Mouse (Mus musculus): ENCODE data around the gene Syt16. TPM values are rescaled to one million over a fixed set of nuclear protein-coding genes. Genes with fewer than 3 reads are reported as not detected.

Gene Syt16
- polyA plus RNA-seq, 1 experiment from 2014 or later, result not detected

DNA sequence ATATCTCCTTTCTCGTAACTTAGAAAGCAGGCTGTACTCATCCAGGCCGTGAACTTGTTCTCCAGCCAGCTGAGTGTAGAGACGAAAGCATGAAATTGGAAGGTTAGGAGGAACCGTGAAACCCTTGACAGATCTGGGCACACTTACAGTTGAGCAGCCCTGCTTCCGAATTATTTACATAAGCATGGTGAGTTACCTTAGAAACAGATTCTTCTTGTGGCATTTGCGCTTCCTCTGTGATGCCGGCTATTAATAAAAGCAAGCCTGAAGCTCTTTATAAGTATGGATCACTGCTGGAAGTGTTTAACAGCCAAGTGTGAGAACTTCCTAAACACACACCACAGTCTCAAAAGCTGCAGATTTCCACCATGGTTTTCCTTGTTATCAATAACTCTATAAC lies 144.7 kb downstream of the Syt16 start:
- H3K27me3 ChIP-seq (ENCODE audit: insufficient read depth, low read length), result no peaks in the 10 kb centered on the region
- H3K4me3 ChIP-seq (ENCODE audit: low read depth, low read length), result no peak overlapping the region
- H3K9ac ChIP-seq (replicated peaks), result no peak overlapping the region
- no peak for DNase-seq
- no peaks in the 10 kb centered on the region for H3K36me3 ChIP-seq (replicated peaks; ENCODE audit: insufficient read depth, low read length)
- no peaks in the 10 kb centered on the region for H3K4me1 ChIP-seq (ENCODE audit: insufficient read depth)
- no peak for ATAC-seq
- H3K4me2 ChIP-seq (ENCODE audit: low read depth, low read length), result no peak overlapping the region
- WGBS (ENCODE audit: insufficient replicate concordance), result 80% methylated on average over 7 of the region's 7 CpGs
- no peak overlapping the region for H3K27ac ChIP-seq (ENCODE audit: low read depth)
- TF ChIP-seq CTCF (IDR thresholded peaks at IDR 0.05; ENCODE audit: low read depth) (no peak), EP300 (IDR thresholded peaks at IDR 0.05; ENCODE audit: low read depth) (no peak)
- no peaks in the 10 kb centered on the region for H3K9me3 ChIP-seq (ENCODE audit: low read length)

DNA sequence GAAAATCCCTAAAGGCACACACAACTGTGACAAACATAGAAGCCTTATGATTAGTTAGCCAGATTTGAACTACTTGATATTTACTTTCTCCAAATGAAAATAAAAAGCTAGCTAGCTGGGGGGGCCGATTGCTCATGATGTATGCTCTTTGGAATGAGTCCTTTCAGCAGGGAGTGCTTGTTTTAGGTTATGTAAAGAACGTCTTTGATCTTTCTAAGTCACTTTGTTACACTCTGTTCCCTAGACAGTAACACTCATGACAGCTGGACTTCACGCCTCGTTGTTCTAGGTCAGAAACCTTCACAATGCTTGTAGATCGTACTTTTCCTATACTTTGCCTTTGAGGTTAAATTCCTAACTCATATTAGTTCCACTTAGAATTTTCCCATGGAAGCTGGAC lies 146.9 kb downstream of the Syt16 start:
- Histone ChIP-seq H3K4me2 (ENCODE audit: low read depth, low read length) (no peak overlapping the region), H3K9me3 (ENCODE audit: low read length) (no peaks in the 10 kb centered on the region), H3K9ac (replicated peaks) (no peak overlapping the region), H3K27ac (ENCODE audit: low read depth) (no peak overlapping the region), H3K27me3 (ENCODE audit: insufficient read depth, low read length) (no peaks in the 10 kb centered on the region), H3K36me3 (replicated peaks; ENCODE audit: insufficient read depth, low read length) (no peaks in the 10 kb centered on the region), H3K4me1 (ENCODE audit: insufficient read depth) (no peaks in the 10 kb centered on the region), H3K4me3 (ENCODE audit: low read depth, low read length) (no peak overlapping the region)
- ATAC-seq, result no peak
- TF ChIP-seq CTCF (IDR thresholded peaks at IDR 0.05; ENCODE audit: low read depth) (no peak), EP300 (IDR thresholded peaks at IDR 0.05; ENCODE audit: low read depth) (no peak)
- 72% methylated on average over 5 of the region's 5 CpGs for WGBS (ENCODE audit: insufficient replicate concordance)
- no peak for DNase-seq

DNA sequence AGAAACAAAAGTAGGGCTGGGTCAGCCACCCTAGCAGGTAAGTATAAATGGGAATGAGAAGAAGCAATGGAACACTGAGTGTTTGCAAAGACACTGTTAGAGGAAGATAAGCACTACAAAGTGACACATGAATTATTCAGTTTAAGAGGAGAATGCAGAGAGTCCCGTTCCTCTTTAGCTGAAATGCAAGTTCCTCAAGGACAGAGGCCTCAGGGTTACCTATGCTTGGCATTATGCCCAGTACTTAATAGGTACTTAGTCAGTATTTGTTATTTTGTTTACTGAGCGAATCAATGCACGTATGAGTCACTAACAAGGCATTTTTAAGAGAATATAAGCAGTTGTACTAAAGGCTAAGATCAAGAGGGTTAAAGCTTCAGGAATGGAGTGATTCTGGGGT lies 163.3 kb downstream of the Syt16 start:
- Histone ChIP-seq H3K9me3 (ENCODE audit: low read length) (no peaks in the 10 kb centered on the region), H3K4me3 (ENCODE audit: low read depth, low read length) (no peak overlapping the region), H3K4me2 (ENCODE audit: low read depth, low read length) (no peak overlapping the region), H3K9ac (replicated peaks) (no peak overlapping the region), H3K27me3 (ENCODE audit: insufficient read depth, low read length) (no peaks in the 10 kb centered on the region), H3K27ac (ENCODE audit: low read depth) (no peak overlapping the region), H3K4me1 (ENCODE audit: insufficient read depth) (no peaks in the 10 kb centered on the region), H3K36me3 (replicated peaks; ENCODE audit: insufficient read depth, low read length) (no peaks in the 10 kb centered on the region)
- no peak for DNase-seq
- TF ChIP-seq CTCF (IDR thresholded peaks at IDR 0.05; ENCODE audit: low read depth) (no peak), EP300 (IDR thresholded peaks at IDR 0.05; ENCODE audit: low read depth) (no peak)
- 55% methylated on average over 3 of the region's 3 CpGs for WGBS (ENCODE audit: insufficient replicate concordance)
- ATAC-seq, result no peak

DNA sequence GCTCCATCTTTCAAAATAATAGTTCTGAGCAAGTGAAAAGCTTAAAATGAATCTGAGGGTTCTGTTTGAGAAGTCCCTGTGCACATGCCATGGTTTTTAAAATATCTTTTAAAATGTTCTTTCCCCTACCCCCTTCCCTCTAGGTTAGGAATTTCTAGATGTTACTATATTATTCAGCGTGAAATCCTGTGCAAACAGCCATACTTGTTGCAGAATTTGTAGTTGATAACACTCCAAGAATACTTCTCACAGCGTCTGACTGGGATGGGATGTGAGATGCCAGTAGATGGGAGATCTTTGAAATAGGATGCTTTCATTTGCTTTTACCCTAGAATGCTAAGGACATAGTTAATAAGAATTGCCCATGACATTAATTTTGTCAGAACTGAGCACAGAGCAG lies 165.6 kb downstream of the Syt16 start:
- Histone ChIP-seq H3K4me3 (ENCODE audit: low read depth, low read length) (no peak overlapping the region), H3K4me1 (ENCODE audit: insufficient read depth) (no peaks in the 10 kb centered on the region), H3K27ac (ENCODE audit: low read depth) (no peak overlapping the region), H3K36me3 (replicated peaks; ENCODE audit: insufficient read depth, low read length) (no peaks in the 10 kb centered on the region), H3K4me2 (ENCODE audit: low read depth, low read length) (no peak overlapping the region), H3K27me3 (ENCODE audit: insufficient read depth, low read length) (no peaks in the 10 kb centered on the region), H3K9me3 (ENCODE audit: low read length) (no peaks in the 10 kb centered on the region), H3K9ac (replicated peaks) (no peak overlapping the region)
- no peak for DNase-seq
- no peak for ATAC-seq
- TF ChIP-seq CTCF (IDR thresholded peaks at IDR 0.05; ENCODE audit: low read depth) (no peak), EP300 (IDR thresholded peaks at IDR 0.05; ENCODE audit: low read depth) (no peak)
- WGBS (ENCODE audit: insufficient replicate concordance), result 78% methylated on average over 2 of the region's 2 CpGs

DNA sequence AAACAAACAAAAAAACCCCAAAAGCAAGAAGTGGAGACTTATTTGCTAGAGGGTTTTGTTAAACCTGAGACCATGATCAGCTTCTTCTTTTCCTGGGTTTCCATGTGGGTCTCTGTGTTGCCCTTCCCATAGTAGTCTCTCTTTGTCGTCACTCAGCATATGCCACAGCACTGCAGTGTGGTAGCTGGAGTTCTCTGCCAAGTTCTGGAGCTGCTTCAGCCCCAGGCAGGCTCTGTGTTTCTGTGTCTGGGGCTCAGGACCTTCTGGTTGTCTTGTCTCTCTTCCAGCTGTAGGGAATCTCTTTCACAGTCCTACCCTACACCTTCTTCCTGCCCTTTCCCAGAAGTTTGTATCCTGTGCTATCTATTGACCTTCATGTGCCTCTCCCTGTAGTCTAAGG lies 173.8 kb downstream of the Syt16 start:
- ATAC-seq, result no peak
- Histone ChIP-seq H3K4me2 (ENCODE audit: low read depth, low read length) (no peak overlapping the region), H3K27ac (ENCODE audit: low read depth) (no peak overlapping the region), H3K36me3 (replicated peaks; ENCODE audit: insufficient read depth, low read length) (no peaks in the 10 kb centered on the region), H3K4me1 (ENCODE audit: insufficient read depth) (no peaks in the 10 kb centered on the region), H3K9me3 (ENCODE audit: low read length) (no peaks in the 10 kb centered on the region), H3K4me3 (ENCODE audit: low read depth, low read length) (no peak overlapping the region), H3K27me3 (ENCODE audit: insufficient read depth, low read length) (no peaks in the 10 kb centered on the region), H3K9ac (replicated peaks) (no peak overlapping the region)
- DNase-seq, result no peak
- TF ChIP-seq EP300 (IDR thresholded peaks at IDR 0.05; ENCODE audit: low read depth), result no peak
- no peak for TF ChIP-seq CTCF (IDR thresholded peaks at IDR 0.05; ENCODE audit: low read depth)
- 69% methylated on average over 1 of the region's 1 CpGs for WGBS (ENCODE audit: insufficient replicate concordance)

DNA sequence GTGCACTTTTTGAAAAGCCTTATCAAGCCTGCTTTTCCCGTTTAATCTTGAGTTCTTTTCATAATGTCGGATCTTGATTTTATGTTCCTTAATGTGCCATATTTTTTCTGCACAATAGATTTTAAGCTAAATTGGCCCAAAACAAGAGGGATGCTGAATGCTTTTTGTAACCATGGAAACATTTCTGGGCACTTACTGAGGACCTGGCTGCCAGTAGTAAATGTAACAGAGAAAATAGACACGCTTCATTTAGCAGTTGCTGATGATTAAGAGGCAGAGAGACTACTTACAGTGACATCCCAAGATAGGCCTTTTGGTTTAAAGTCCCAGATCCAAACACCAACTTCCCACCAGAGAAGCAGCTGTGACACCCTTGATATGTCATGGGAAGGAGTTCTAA lies 176.4 kb downstream of the Syt16 start:
- Histone ChIP-seq H3K9ac (replicated peaks) (no peak overlapping the region), H3K4me2 (ENCODE audit: low read depth, low read length) (no peak overlapping the region), H3K36me3 (replicated peaks; ENCODE audit: insufficient read depth, low read length) (no peaks in the 10 kb centered on the region), H3K4me3 (ENCODE audit: low read depth, low read length) (no peak overlapping the region), H3K4me1 (ENCODE audit: insufficient read depth) (no peaks in the 10 kb centered on the region), H3K27me3 (ENCODE audit: insufficient read depth, low read length) (no peaks in the 10 kb centered on the region), H3K27ac (ENCODE audit: low read depth) (no peak overlapping the region), H3K9me3 (ENCODE audit: low read length) (no peaks in the 10 kb centered on the region)
- ATAC-seq (no peak), DNase-seq (no peak)
- TF ChIP-seq CTCF (IDR thresholded peaks at IDR 0.05; ENCODE audit: low read depth), result no peak
- TF ChIP-seq EP300 (IDR thresholded peaks at IDR 0.05; ENCODE audit: low read depth), result no peak
- 69% methylated on average over 3 of the region's 3 CpGs for WGBS (ENCODE audit: insufficient replicate concordance)

DNA sequence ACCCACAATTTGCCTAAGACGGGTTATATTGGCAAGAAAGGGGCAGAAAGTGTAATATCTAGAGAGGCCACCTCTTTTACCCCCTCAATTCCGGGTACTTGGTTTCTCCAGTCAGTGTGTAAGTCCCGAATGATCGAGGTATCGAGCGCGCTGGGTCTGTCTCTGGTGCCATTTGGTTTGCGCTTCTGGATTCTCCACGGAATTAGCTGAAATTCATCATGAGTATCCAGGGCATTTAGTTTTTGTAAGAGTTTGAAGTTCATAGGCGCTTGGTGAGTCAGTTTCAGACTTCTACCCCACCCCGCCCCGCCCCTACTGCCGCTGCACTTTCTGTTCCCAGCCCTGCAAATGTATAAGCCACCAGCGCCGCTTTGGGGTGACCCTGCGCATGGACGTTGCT lies 187.1 kb downstream of the Syt16 start:
- no peak overlapping the region for H3K4me2 ChIP-seq (ENCODE audit: low read depth, low read length)
- no peaks in the 10 kb centered on the region for H3K9me3 ChIP-seq (ENCODE audit: low read length)
- TF ChIP-seq EP300 (IDR thresholded peaks at IDR 0.05; ENCODE audit: low read depth), result no peak
- TF ChIP-seq CTCF (IDR thresholded peaks at IDR 0.05; ENCODE audit: low read depth), result peak; percentile 12; the same call in 1 of the 2 replicates
- H3K36me3 ChIP-seq (replicated peaks; ENCODE audit: insufficient read depth, low read length), result no peaks in the 10 kb centered on the region
- DNase-seq (no peak), ATAC-seq (no peak)
- no peak overlapping the region for H3K4me3 ChIP-seq (ENCODE audit: low read depth, low read length)
- no peaks in the 10 kb centered on the region for H3K4me1 ChIP-seq (ENCODE audit: insufficient read depth)
- WGBS (ENCODE audit: insufficient replicate concordance), result 71% methylated on average over 17 of the region's 17 CpGs
- H3K27me3 ChIP-seq (ENCODE audit: insufficient read depth, low read length), result no peaks in the 10 kb centered on the region
- no peak overlapping the region for H3K27ac ChIP-seq (ENCODE audit: low read depth)
- no peak overlapping the region for H3K9ac ChIP-seq (replicated peaks)

All from liver, postnatal 0 days (tissue).